Mouse (Mus musculus): ENCODE data around the gene Scube3. TPM values are rescaled to one million over a fixed set of nuclear protein-coding genes. Genes with fewer than 3 reads are reported as not detected.

Scube3 gene
- total RNA-seq, 2 experiments from 2014 or later = 1.1 TPM

- Histone ChIP-seq H3K27ac (peak overlapping the region; percentile 79), H3K4me3 (peak overlapping the region; percentile 56)
- DNase-seq (ENCODE audit: low spot score in 2 of 2) = peak; percentile 82 to 83
- TF ChIP-seq CTCF (conservative IDR thresholded peaks at IDR 0.05) = peak; percentile 45
These were observed 81.8 kb downstream of the Scube3 start for GRCm38 (mm10) chr17:28223561-28224391.

Other genes with a start within 250 kb of the Scube3 start
- 10 to 100 TPM; 35.6 to 42.0 TPM for gene Anks1, start 232.8 kb upstream of the Scube3 start, total RNA-seq (2021)
- gene Taf11, start 232.3 kb upstream of the Scube3 start, total RNA-seq (2021) = 10 to 100 TPM; 41.3 to 45.0 TPM
- under 1 TPM; 0.74 to 0.84 TPM for gene Tcp11, start 61.5 kb upstream of the Scube3 start, total RNA-seq (2021)
- 100 to 1,000 TPM; 104 to 106 TPM for gene Zfp523, start 35.0 kb downstream of the Scube3 start, total RNA-seq (2021)
- 1 to 10 TPM; 2.4 to 2.6 TPM for gene Def6, start 65.6 kb downstream of the Scube3 start, total RNA-seq (2021)
- 10 to 100 TPM; 22.1 to 23.0 TPM for gene Ppard, start 90.6 kb downstream of the Scube3 start, total RNA-seq (2021)
- 10 to 100 TPM; 30.3 to 34.9 TPM for gene Fance, start 171.4 kb downstream of the Scube3 start, total RNA-seq (2021)
- 100 to 1,000 TPM; 345 to 350 TPM for gene Rpl10a, start 186.3 kb downstream of the Scube3 start, total RNA-seq (2021)
- 1 to 10 TPM; 3.0 to 3.2 TPM for gene Tead3, start 208.7 kb downstream of the Scube3 start, total RNA-seq (2021)
- gene Tulp1, start 223.1 kb downstream of the Scube3 start, total RNA-seq (2021) = not detected

Data from layer of hippocampus, adult 2 months (tissue).